Mouse (Mus musculus): Measurements from ENCODE around the gene Tmem106a. TPM values are rescaled to one million over a fixed set of nuclear protein-coding genes. Genes with fewer than 3 reads are reported as not detected.
"Not testable (repeated sequence)": the region's sequence is repeated elsewhere in the genome, so short reads cannot be mapped to it uniquely, and the experiment has no call there.

Tmem106a gene
- polyA plus RNA-seq, 1 experiment from 2014 or later = 3.1 TPM

GRCm38 (mm10) chr11:101576116-101576515 lies 5.9 kb upstream of the Tmem106a start:
- no peak overlapping the region for H3K27ac ChIP-seq
- H3K27me3 ChIP-seq (replicated peaks) = no peaks in the 10 kb centered on the region
- H3K9me3 ChIP-seq = no peaks in the 10 kb centered on the region
- no peak overlapping the region for H3K9ac ChIP-seq
- H3K4me3 ChIP-seq = no peak overlapping the region
- ATAC-seq (replicated peaks) = no peak
- H3K4me2 ChIP-seq = no peak overlapping the region
- H3K36me3 ChIP-seq (replicated peaks) = peaks cover 80% of the 10 kb centered on the region
- 82% methylated on average over 6 of the region's 6 CpGs for WGBS
- no peaks in the 10 kb centered on the region for H3K4me1 ChIP-seq

- H3K4me2 ChIP-seq = no peak overlapping the region
- H3K27me3 ChIP-seq (replicated peaks) = no peaks in the 10 kb centered on the region
- no peak overlapping the region for H3K27ac ChIP-seq
- no peaks in the 10 kb centered on the region for H3K4me1 ChIP-seq
- WGBS = 80% methylated on average over 6 of the region's 6 CpGs
- no peak for ATAC-seq (replicated peaks)
- no peak overlapping the region for H3K4me3 ChIP-seq
- no peak overlapping the region for H3K9ac ChIP-seq
- H3K36me3 ChIP-seq (replicated peaks) = peaks cover 38% of the 10 kb centered on the region
- no peaks in the 10 kb centered on the region for H3K9me3 ChIP-seq
Measured at GRCm38 (mm10) chr11:101581081-101581764, 819 bp upstream of the Tmem106a start.

DNA sequence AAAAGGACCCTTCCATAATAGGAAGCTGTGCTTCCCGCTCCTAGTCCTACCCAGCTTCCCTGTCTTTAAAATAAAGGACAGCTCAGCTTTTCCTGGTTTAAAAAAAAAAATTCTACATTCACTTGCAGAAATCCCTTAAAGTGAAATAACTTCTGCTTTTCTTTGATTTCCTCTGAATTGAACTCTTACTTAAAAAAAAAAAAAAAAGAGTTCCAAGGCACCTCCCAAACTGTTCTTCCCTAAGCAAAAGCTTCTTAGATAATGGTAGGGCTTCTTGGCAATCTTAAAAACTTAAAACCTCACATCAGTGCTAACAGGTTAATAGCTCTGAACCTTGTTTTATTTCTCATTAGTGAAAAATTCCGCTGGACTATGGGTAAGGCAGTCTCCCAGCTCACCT lies 1.2 kb downstream of the Tmem106a start:
- Histone ChIP-seq H3K27me3 (replicated peaks) (no peaks in the 10 kb centered on the region), H3K4me2 (no peak overlapping the region), H3K27ac (no peak overlapping the region), H3K4me1 (no peaks in the 10 kb centered on the region), H3K9ac (no peak overlapping the region), H3K36me3 (replicated peaks) (peaks cover 21% of the 10 kb centered on the region), H3K4me3 (no peak overlapping the region), H3K9me3 (no peaks in the 10 kb centered on the region)
- 94% methylated on average over 2 of the region's 2 CpGs for WGBS
- ATAC-seq (replicated peaks) = no peak

DNA sequence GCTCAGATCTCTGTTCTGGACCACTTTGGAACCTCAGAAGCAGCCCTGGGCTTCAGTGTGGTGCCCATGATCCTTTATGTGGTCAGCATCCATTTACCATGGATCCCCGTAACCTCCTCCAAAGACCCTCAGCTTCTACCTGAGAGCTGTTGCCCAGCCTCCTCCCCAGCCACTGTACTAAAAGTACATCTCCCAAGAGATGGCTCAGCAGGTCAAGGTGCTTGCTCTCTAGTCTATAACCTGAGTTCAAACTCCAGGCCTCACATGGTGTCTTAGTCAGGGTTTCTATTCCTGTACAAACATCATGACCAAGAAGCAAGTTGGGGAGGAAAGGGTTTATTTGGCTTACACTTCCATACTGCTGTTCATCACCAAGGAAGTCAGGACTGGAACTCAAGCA lies 3.0 kb downstream of the Tmem106a start:
- not testable (repeated sequence) for H3K27me3 ChIP-seq (replicated peaks); H3K4me2 ChIP-seq; H3K4me1 ChIP-seq; ATAC-seq (replicated peaks); H3K27ac ChIP-seq; H3K9ac ChIP-seq; H3K4me3 ChIP-seq; H3K9me3 ChIP-seq
- H3K36me3 ChIP-seq (replicated peaks) = peaks cover 10% of the 10 kb centered on the region; the same call in 1 of the 2 replicates
- WGBS = 100% methylated on average over 1 of the region's 1 CpGs

GRCm38 (mm10) chr11:101585805-101586204 lies 3.8 kb downstream of the Tmem106a start:
- no peak overlapping the region for H3K9ac ChIP-seq
- H3K4me1 ChIP-seq = no peaks in the 10 kb centered on the region
- 81% methylated on average over 4 of the region's 4 CpGs for WGBS
- no peak overlapping the region for H3K4me2 ChIP-seq
- ATAC-seq (replicated peaks) = no peak
- no peak overlapping the region for H3K27ac ChIP-seq
- H3K27me3 ChIP-seq (replicated peaks) = no peaks in the 10 kb centered on the region
- no peaks in the 10 kb centered on the region for H3K9me3 ChIP-seq
- peaks cover 3% of the 10 kb centered on the region; the same call in 1 of the 2 replicates for H3K36me3 ChIP-seq (replicated peaks)
- H3K4me3 ChIP-seq = no peak overlapping the region

GRCm38 (mm10) chr11:101587676-101588075 lies 5.6 kb downstream of the Tmem106a start:
- Histone ChIP-seq H3K27me3 (replicated peaks) (no peaks in the 10 kb centered on the region), H3K36me3 (replicated peaks) (no peaks in the 10 kb centered on the region), H3K4me1 (no peaks in the 10 kb centered on the region), H3K9me3 (no peaks in the 10 kb centered on the region), H3K4me3 (no peak overlapping the region), H3K4me2 (no peak overlapping the region), H3K27ac (no peak overlapping the region), H3K9ac (no peak overlapping the region)
- 95% methylated on average over 10 of the region's 10 CpGs for WGBS
- ATAC-seq (replicated peaks) = no peak

- H3K4me1 ChIP-seq = no peaks in the 10 kb centered on the region
- no peaks in the 10 kb centered on the region for H3K9me3 ChIP-seq
- H3K27me3 ChIP-seq (replicated peaks) = no peaks in the 10 kb centered on the region
- no peak overlapping the region for H3K27ac ChIP-seq
- ATAC-seq (replicated peaks) = no peak
- H3K9ac ChIP-seq = no peak overlapping the region
- no peak overlapping the region for H3K4me3 ChIP-seq
- 95% methylated on average over 7 of the region's 7 CpGs for WGBS
- no peak overlapping the region for H3K4me2 ChIP-seq
- no peaks in the 10 kb centered on the region for H3K36me3 ChIP-seq (replicated peaks)
Measured at GRCm38 (mm10) chr11:101588868-101589267, 6.8 kb downstream of the Tmem106a start.

GRCm38 (mm10) chr11:101589444-101589843 lies 7.4 kb downstream of the Tmem106a start:
- H3K27me3 ChIP-seq (replicated peaks) = no peaks in the 10 kb centered on the region
- H3K36me3 ChIP-seq (replicated peaks) = no peaks in the 10 kb centered on the region
- no peaks in the 10 kb centered on the region for H3K4me1 ChIP-seq
- H3K27ac ChIP-seq = no peak overlapping the region
- WGBS = 29% methylated on average over 5 of the region's 5 CpGs
- H3K4me2 ChIP-seq = no peak overlapping the region
- no peak overlapping the region for H3K4me3 ChIP-seq
- no peak for ATAC-seq (replicated peaks)
- H3K9me3 ChIP-seq = no peaks in the 10 kb centered on the region
- H3K9ac ChIP-seq = no peak overlapping the region

- no peaks in the 10 kb centered on the region for H3K36me3 ChIP-seq (replicated peaks)
- H3K4me3 ChIP-seq = no peak overlapping the region
- WGBS = 79% methylated on average over 12 of the region's 12 CpGs
- H3K27me3 ChIP-seq (replicated peaks) = no peaks in the 10 kb centered on the region
- no peak overlapping the region for H3K27ac ChIP-seq
- no peaks in the 10 kb centered on the region for H3K4me1 ChIP-seq
- H3K4me2 ChIP-seq = no peak overlapping the region
- no peak for ATAC-seq (replicated peaks)
- no peaks in the 10 kb centered on the region for H3K9me3 ChIP-seq
- H3K9ac ChIP-seq = no peak overlapping the region
Measured at GRCm38 (mm10) chr11:101589989-101590624, 8.1 kb downstream of the Tmem106a start.

GRCm38 (mm10) chr11:101599156-101599555 lies 17.1 kb downstream of the Tmem106a start, which contains the start of gene Gm11634:
TSS of gene Gm11634 (minus strand) at chr11:101599256.
- Histone ChIP-seq H3K4me1 (peaks cover under 1% of the 10 kb centered on the region), H3K27me3 (replicated peaks) (no peaks in the 10 kb centered on the region), H3K9me3 (no peaks in the 10 kb centered on the region), H3K36me3 (replicated peaks) (no peaks in the 10 kb centered on the region), H3K4me3 (no peak within 1 kb of the TSS), H3K9ac (no peak within 1 kb of the TSS), H3K4me2 (no peak within 1 kb of the TSS), H3K27ac (no peak within 1 kb of the TSS)
- WGBS = 84% methylated on average over 6 of the region's 6 CpGs
- no peak for ATAC-seq (replicated peaks)

- Histone ChIP-seq H3K27ac (no peak overlapping the region), H3K9ac (no peak overlapping the region), H3K4me3 (no peak overlapping the region), H3K9me3 (no peaks in the 10 kb centered on the region), H3K27me3 (replicated peaks) (no peaks in the 10 kb centered on the region), H3K4me1 (peaks cover 6% of the 10 kb centered on the region), H3K36me3 (replicated peaks) (no peaks in the 10 kb centered on the region), H3K4me2 (no peak overlapping the region)
- WGBS = 24% methylated on average over 3 of the region's 3 CpGs
- no peak for ATAC-seq (replicated peaks)
Measured at GRCm38 (mm10) chr11:101602491-101602890, 20.4 kb downstream of the Tmem106a start.

DNA sequence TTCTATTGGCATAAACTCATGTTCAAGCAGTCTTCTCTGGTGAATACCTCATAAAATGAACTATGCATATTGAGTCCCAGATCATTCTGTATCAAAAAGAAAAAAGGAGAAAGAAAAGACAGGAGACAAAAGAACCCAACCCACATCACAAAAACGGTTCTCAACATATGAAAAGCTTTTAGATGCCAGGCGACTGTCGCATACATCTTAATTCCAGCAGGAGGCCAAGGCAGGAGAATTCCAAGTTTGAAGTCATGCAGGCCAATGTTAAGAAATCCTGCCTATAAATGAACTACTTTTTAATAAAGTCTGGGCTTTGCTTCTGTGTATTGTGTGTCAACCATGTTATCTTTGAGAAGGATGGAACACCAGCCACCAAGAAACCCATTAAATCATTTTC lies 22.1 kb downstream of the Tmem106a start:
- H3K27ac ChIP-seq = peak overlapping the region; percentile 58; the same call in 1 of the 2 replicates

More for the DNA sequence above, 22.1 kb downstream of the Tmem106a start:
- no peaks in the 10 kb centered on the region for H3K9me3 ChIP-seq
- peak overlapping the region; percentile 38 for H3K4me3 ChIP-seq
- peak overlapping the region; percentile 45 for H3K9ac ChIP-seq
- no peaks in the 10 kb centered on the region for H3K27me3 ChIP-seq (replicated peaks)
- no peaks in the 10 kb centered on the region for H3K36me3 ChIP-seq (replicated peaks)
- no peak for ATAC-seq (replicated peaks)
- H3K4me1 ChIP-seq = peaks cover 6% of the 10 kb centered on the region
- 5% methylated on average over 3 of the region's 3 CpGs for WGBS
- peak overlapping the region; percentile 54 for H3K4me2 ChIP-seq

Measured in midbrain, embryonic 15.5 days (tissue).